Mouse (Mus musculus): ENCODE results near the gene Prdx2.
A peak's percentile ranks its signal among the peaks of the same experiment; 100 is the strongest.

Gene Prdx2

GRCm38 (mm10) chr8:84979599-84980421, 10.4 kb downstream of the Prdx2 start:
- peak; percentile 95 to 97 for DNase-seq

GRCm38 (mm10) chr8:84980622-84981358, 11.4 kb downstream of the Prdx2 start:
- peak; percentile 88 to 93 for DNase-seq

GRCm38 (mm10) chr8:84981644-84982498, 12.5 kb downstream of the Prdx2 start:
- peak; percentile 63 to 81 for DNase-seq

- peak; percentile 51 to 56 for DNase-seq
Observed at GRCm38 (mm10) chr8:84982499-84983011, 13.2 kb downstream of the Prdx2 start.

GRCm38 (mm10) chr8:84984294-84985048, 15.1 kb downstream of the Prdx2 start:
- DNase-seq: peak; percentile 75 to 87

GRCm38 (mm10) chr8:84985049-84985683, 15.8 kb downstream of the Prdx2 start:
- peak; percentile 66 to 67 for DNase-seq

GRCm38 (mm10) chr8:84985684-84986378, 16.4 kb downstream of the Prdx2 start:
- DNase-seq: peak; percentile 94 to 95

- DNase-seq: no peak
Observed at GRCm38 (mm10) chr8:84986379-84986945, 17.1 kb downstream of the Prdx2 start.

GRCm38 (mm10) chr8:84987388-84987787, 18.0 kb downstream of the Prdx2 start:
- no peak for DNase-seq

GRCm38 (mm10) chr8:84987903-84988302, 18.5 kb downstream of the Prdx2 start:
- no peak for DNase-seq

GRCm38 (mm10) chr8:84989311-84989731, 19.9 kb downstream of the Prdx2 start:
- peak; percentile 55 to 59 for DNase-seq

- DNase-seq: peak; percentile 93 to 96
Observed at GRCm38 (mm10) chr8:84989810-84990209, 20.4 kb downstream of the Prdx2 start.

GRCm38 (mm10) chr8:84990349-84990748, 21.0 kb downstream of the Prdx2 start, which contains the start of gene Hook2:
Gene Hook2 (plus strand): TSS chr8:84990603.
- peak; percentile 98 to 99 for DNase-seq

GRCm38 (mm10) chr8:84990836-84991235, 21.4 kb downstream of the Prdx2 start:
- DNase-seq: peak; percentile 80 to 91

- no peak for DNase-seq
Observed at GRCm38 (mm10) chr8:84994375-84994774, 25.0 kb downstream of the Prdx2 start.

GRCm38 (mm10) chr8:84995680-84996079, 26.3 kb downstream of the Prdx2 start:
- DNase-seq: no peak

GRCm38 (mm10) chr8:84996978-84997377, 27.6 kb downstream of the Prdx2 start:
- no peak for DNase-seq

- DNase-seq: peak; percentile 89 to 92
Observed at GRCm38 (mm10) chr8:84997649-84998295, 28.4 kb downstream of the Prdx2 start.

GRCm38 (mm10) chr8:85007686-85008085, 38.3 kb downstream of the Prdx2 start:
- DNase-seq: peak; percentile 65 to 78

GRCm38 (mm10) chr8:85011242-85011641, 41.9 kb downstream of the Prdx2 start:
- no peak for DNase-seq
